Mouse (Mus musculus) effector memory CD4-positive, alpha-beta T cell, adult 7 months (primary cell): ENCODE results near the gene Ldb2. TPM values are rescaled to one million over a fixed set of nuclear protein-coding genes. Genes with fewer than 3 reads are reported as not detected.

ENCODE experiments used
- polyA plus RNA-seq: library from polyadenylated mRNA; unstranded; fragments of 100-300 nt; shearing (Covaris generic); gene quantifications from one replicate; pipeline ENCODE4 v1.2.1, GENCODE M21; 2017

The Ldb2 gene
- polyA plus RNA-seq: 1.4 TPM

GRCm38 (mm10) chr5:44799053-44799860, at the start of gene Ldb2:
Ldb2 (minus strand) TSS chr5:44799680.

